Mouse (Mus musculus) brain, embryonic 14.5 days (tissue): ENCODE data around the gene Nrf1.

ENCODE experiments used
- CTCF ChIP-seq: fragments of 200-500 bp; IDR thresholded peaks from 2 replicates; pipeline ENCODE4 v1.5.1; 2012; ENCODE audit warnings: inconsistent platforms, mild to moderate bottlenecking, moderate library complexity, borderline replicate concordance; ENCODE audit not compliant: insufficient read depth, insufficient read length; ENCODE audit errors: extremely low read depth
- POLR2A ChIP-seq: fragments of 200-500 bp; IDR thresholded peaks from 2 replicates; pipeline ENCODE4 v1.6.1; 2012; ENCODE audit warnings: mild to moderate bottlenecking, inconsistent platforms, borderline replicate concordance; ENCODE audit not compliant: poor library complexity, insufficient read depth, insufficient read length, severe bottlenecking; ENCODE audit errors: extremely low read depth

DNA sequence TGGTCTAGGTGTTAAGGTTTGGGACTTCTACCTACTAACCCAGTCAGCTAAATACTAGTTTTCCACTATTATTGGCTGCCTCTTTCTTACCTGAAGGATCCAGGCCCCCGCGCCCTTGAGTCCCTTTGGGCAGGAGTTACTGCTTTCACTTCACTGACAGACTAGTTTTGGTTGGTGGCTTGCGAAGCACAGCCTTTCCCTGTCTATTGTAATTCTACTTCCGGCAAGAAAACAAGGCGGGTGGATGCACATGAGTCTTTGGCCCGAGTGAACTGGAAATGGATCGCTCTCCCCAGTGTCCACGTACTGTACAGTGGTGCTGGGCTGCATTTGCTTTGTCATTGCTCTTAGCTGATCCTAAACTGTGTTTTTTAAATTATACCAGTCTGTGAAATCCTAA, 102.7 kb downstream of the Nrf1 start:
- TF ChIP-seq CTCF (no peak), POLR2A (no peak)
